Mouse (Mus musculus): ENCODE measurements around the gene Spata18.
A peak's percentile ranks its signal among the peaks of the same experiment; 100 is the strongest.

The Spata18 gene

DNA sequence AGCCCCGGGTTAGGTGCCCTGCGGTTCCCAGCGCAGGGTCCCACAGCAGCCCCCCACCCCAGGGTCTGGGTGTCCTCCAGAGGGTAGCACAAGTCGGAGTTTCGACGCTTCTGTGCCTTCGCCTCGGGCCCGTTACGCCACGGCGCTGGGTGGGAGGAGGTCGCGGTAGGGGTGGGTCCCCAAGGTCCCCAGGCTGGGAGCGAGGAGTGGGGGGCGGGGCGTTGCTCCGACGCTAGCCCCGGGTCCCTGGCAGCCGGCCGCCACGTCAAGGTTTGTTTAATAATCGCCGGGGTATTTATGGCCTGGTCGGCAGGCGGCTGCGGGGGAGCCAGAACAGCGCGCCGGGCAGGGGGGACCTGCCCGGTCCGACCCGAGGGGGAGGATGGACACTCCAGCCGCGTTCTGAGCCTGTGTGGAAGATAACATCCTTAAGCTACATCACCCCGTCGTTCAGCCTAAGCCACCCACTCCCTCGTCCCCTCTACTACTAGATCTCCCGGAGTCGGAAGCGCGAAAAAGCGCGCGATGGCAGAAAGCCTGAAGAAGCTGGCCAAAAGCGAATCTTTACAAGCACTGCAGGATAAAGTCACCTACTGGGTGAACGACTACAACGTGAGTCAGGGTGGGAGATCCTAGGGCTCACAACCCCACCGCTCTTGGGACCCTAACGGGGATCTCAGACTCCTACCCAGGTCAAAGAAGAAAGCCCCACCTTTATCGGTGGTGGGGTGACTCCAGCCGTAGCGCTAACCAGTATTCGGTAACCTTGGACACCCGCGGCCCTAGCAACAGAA is at the start of gene Spata18:
Gene Spata18, plus strand, starts transcription at position 319 of the 794 bp plus-strand sequence.
- no peak for DNase-seq

- DNase-seq, result no peak
Measured at GRCm38 (mm10) chr5:73602865-73603264, 48.3 kb upstream of the Spata18 start.

DNA sequence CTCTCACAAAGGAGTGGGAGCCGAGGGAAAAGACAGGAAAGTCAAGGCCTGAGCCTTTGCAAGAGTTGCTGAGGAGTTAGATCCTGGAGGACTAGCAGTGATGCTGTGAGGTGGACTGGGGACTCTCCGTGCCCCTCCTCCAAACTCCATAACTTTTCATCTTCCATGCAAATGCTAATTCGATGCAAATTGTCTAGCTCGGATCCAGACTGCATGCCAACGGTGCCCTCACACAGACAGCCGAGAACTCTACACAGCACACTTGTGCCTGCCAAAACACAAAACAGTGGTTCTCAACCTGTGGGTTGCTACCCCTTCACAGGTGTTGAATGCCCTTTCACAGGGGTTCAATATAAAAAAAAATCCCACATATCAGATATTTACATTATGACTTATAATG is 46.6 kb upstream of the Spata18 start:
- DNase-seq, result no peak

DNA sequence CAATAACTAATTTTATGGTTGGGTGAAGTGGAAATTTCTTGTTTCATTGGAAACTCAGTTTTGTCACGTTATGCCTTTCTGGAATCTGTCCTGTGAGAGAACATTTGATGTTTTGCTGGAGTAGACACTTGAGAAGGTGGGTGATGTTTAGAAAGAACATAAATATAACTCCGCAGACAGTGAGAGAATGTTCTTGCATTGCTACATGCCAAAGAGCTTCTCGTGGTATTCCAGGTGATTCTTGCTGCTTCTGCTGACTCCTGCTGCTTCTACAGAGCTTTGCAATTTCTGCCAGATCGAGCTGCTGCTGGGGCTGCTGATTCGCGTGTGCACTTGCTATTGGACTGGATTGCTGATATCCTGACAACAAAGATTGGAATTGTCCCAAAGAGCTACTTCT is 46.2 kb upstream of the Spata18 start:
- no peak for DNase-seq

- no peak for DNase-seq
Measured at GRCm38 (mm10) chr5:73611071-73611470, 40.1 kb upstream of the Spata18 start.

GRCm38 (mm10) chr5:73613296-73613695 is 37.9 kb upstream of the Spata18 start:
- no peak for DNase-seq

GRCm38 (mm10) chr5:73615211-73615610 is 36.0 kb upstream of the Spata18 start:
- DNase-seq, result no peak

- no peak for DNase-seq
Measured at GRCm38 (mm10) chr5:73618969-73619368, 32.2 kb upstream of the Spata18 start.

GRCm38 (mm10) chr5:73625505-73625904 is 25.7 kb upstream of the Spata18 start:
- no peak for DNase-seq

DNA sequence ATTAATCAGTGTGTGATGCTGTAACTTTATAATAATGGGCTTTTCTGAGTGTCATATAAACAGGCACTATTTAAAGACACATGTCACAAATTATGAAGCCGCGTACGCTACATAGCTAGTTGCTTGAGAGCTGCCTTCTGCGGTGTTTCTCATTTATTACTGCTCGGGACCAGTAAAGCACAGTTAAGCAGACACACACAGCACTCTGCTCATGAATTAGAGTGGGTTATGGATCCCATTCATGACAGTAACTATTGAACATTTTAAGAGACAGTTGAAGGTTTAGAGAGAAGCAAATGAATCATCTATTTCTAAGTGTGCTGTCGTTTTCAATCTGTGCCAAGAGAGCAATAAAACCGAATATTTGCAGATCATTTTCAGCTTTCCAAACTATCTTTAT is 24.3 kb upstream of the Spata18 start:
- no peak for DNase-seq

- DNase-seq, result no peak
Measured at GRCm38 (mm10) chr5:73627559-73627958, 23.6 kb upstream of the Spata18 start.

- no peak for DNase-seq
Measured at GRCm38 (mm10) chr5:73627991-73628390, 23.2 kb upstream of the Spata18 start.

DNA sequence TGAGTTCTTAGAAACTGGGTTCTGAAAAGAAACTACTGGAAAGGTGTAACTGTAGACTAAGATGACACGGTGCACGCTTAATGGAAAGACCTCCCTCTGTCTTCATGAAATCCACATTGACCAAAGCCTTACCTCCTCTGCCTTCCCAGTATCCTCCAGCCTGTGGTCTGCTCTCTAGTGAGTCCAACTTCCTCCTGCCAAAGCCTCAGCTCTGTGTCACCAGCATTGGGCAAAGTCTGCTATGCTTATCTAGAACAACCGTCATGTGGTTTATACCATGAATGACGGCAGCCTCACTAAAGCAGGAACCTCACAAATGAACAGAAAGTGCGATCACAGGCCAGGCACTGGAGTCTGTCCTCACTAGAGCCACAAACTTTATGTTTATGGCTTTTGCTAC is 21.0 kb upstream of the Spata18 start:
- DNase-seq, result no peak

DNA sequence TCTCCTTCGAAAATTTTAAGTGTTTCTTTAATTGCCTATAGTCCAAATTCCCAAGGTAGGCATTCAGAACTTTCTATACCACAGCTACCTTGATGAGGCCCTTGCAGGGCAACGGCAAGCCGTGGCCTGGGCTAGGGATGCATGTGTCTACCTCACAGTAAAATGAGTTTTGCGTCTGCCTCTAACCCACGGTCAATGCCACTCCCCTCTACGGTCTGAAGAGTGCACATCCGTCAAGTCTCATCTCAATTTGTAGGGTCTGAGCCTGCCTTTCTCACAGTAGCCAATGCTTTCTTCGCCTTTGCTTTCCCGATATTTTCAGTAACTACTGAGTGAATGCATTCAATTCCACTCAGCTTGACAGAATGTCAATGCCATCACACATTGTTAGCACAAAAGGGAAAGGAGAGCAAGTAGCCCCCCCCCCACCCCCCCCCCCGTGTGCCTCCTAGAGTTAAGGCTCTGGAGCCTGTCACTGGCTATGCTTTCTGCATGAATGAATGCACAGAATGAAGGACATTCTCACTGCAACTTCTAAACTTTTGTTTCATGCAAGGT is 20.1 kb upstream of the Spata18 start:
- DNase-seq, result no peak

- DNase-seq, result no peak
Measured at GRCm38 (mm10) chr5:73632291-73632690, 18.9 kb upstream of the Spata18 start, which contains the start of gene Lrrc66. Gene Lrrc66, minus strand, starts transcription at chr5:73632526.

DNA sequence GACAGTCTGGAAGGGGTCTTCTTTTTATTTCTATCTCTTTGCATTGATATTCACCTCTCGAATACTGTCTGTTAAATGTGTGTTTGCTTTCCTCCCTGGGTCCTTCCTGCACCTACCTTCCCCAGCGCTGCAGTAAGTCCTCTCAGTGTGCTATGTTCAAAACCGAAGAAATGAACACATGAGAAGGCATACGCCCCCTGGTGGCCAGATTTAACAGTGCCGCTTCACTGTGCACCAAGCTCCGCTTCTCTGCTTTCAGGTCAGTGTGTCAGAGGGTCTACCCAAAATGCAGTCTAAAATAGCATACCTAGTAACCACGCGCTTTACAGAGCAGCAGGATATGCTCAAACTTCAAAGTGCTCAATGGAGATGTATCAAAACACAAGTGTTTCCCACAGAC is 18.0 kb upstream of the Spata18 start:
- peak; percentile 56 for DNase-seq

- no peak for DNase-seq
Measured at GRCm38 (mm10) chr5:73637337-73638107, 13.7 kb upstream of the Spata18 start.

DNA sequence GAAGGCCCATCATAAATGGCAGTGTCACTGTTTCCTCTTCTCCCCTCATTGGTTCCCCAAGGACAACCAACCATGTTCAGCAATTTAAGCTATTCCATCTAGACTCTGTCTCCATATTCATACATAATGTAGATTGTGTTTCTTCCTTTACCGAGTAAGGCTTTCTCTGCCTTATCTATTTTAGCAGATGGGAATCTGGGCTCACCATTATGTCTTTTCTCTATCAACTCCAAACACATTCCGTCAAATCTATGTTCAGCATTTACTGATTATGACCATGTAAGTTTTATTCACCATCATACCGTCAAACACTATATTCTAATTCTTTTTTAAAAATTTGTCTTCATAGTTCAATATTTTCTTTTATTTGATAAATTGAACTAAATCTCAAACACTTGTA is 10.1 kb upstream of the Spata18 start:
- DNase-seq, result no peak

GRCm38 (mm10) chr5:73642091-73642490 is 9.1 kb upstream of the Spata18 start:
- DNase-seq, result no peak

- DNase-seq, result peak; percentile 85
Measured at GRCm38 (mm10) chr5:73647261-73647900, 3.8 kb upstream of the Spata18 start, which contains the start of gene Sgcb. Gene Sgcb, minus strand, starts transcription at chr5:73647790.

DNA sequence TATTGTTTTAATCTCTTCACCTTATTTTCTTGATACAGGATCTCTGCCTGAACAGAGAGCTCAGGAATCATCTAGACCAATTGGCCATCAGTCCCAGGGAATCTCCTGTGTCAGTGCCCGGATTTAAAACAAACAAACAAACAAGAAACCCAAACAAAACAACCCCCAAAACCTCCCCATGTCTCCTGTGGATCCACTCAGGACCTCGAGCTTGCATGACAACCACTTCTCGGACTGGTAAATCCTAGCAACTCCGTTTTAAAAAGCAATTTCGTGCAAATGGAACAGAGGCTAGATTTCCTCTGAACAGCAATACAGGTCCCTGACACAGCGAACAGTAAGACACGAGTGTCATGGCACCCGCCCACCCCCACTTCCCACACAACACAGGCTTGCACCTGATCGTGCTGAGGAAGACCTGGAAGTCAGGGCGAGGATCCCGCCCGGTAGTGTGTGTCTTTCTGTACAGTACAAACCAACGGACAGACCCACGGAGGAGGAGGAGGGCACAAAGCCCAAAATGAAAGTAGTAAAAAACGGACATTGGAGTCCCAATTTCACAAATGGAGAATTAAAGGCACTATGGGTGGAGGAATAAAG is 714 bp upstream of the Spata18 start:
- DNase-seq, result no peak

GRCm38 (mm10) chr5:73651855-73652201 is 649 bp downstream of the Spata18 start:
- no peak for DNase-seq

DNA sequence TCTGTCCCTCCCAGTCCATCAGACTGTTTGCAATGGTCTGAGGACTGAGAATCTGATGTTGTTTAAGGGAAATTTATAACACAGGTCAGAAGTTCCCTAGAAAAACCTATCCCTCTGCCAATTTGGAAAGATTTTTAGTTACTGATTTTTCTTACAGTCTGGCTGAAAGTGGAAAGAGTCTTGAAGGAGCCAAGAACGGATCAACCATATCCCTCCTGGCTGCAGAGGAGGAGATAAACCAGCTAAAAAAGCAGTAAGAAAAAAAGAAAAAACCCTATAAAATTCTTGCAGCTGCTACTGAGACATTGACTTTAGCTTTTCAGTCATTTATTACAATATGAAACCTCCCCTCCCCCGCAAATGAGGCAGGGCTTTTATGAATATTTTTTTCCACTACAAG is 15.5 kb downstream of the Spata18 start:
- no peak for DNase-seq
